Mouse (Mus musculus) neural tube, embryonic 14.5 days (tissue): ENCODE measurements around the gene Lrrc28. TPM values are rescaled to one million over a fixed set of nuclear protein-coding genes. Genes with fewer than 3 reads are reported as not detected.

ENCODE experiments used
- ATAC-seq: fragments of 200-750 bp; cut with Nextera tagmentation; 2 replicates; pipeline ENCODE4 v1.8.0; 2017; ENCODE audit warnings: low read depth, mild to moderate bottlenecking, moderate TSS enrichment, moderate library complexity
- H3K27ac ChIP-seq: fragments of 300-500 bp; sonication (generic); 2 replicates; pipeline ENCODE4 v1.5.1; 2014; ENCODE audit warnings: low read depth, mild to moderate bottlenecking, control low read depth, low read length, moderate library complexity, mixed read lengths
- H3K27me3 ChIP-seq: fragments of 300-500 bp; sonication (generic); 2 replicates; pipeline ENCODE4 v1.6.1; 2014; ENCODE audit warnings: low read length; ENCODE audit not compliant: control insufficient read depth, insufficient read depth
- H3K36me3 ChIP-seq: fragments of 300-500 bp; sonication (generic); 2 replicates; pipeline ENCODE4 v1.6.1; 2014; ENCODE audit warnings: low read length, mixed read lengths; ENCODE audit not compliant: control insufficient read depth, insufficient read depth
- H3K4me1 ChIP-seq: fragments of 300-500 bp; sonication (generic); 2 replicates; pipeline ENCODE4 v1.6.1; 2014; ENCODE audit warnings: low read length; ENCODE audit not compliant: control insufficient read depth, insufficient read depth
- H3K4me2 ChIP-seq: fragments of 300-500 bp; sonication (generic); 2 replicates; pipeline ENCODE4 v1.6.1; 2014; ENCODE audit warnings: mild to moderate bottlenecking, low read depth, low read length, control low read depth
- H3K4me3 ChIP-seq: fragments of 300-500 bp; sonication (generic); 2 replicates; pipeline ENCODE4 v1.5.1; 2014; ENCODE audit warnings: low read depth, low read length, control low read depth, mixed read lengths
- H3K9ac ChIP-seq: fragments of 300-500 bp; sonication (generic); replicated peaks from 2 replicates; pipeline ENCODE4 v1.6.1; 2014; ENCODE audit warnings: low read depth, mild to moderate bottlenecking, control low read depth, low read length, mixed read lengths
- H3K9me3 ChIP-seq: fragments of 300-500 bp; sonication (generic); 2 replicates; pipeline ENCODE4 v1.6.1; 2016; ENCODE audit warnings: low read length; ENCODE audit not compliant: control insufficient read depth
- WGBS: fragments of 180-500 bp; shearing (Covaris S2); extraction: QIAGEN DNeasy Blood & Tissue Kit; methylation state at CpG from one replicate; pipeline ENCODE4 v1.1.7; 2014; 5-methylcytosine and 5-hydroxymethylcytosine counted together
- polyA plus RNA-seq: library from polyadenylated mRNA; unstranded; fragments of >200 nt; fragmentation: Nextera tagmentation; extraction: Ambion mirVana; gene quantifications from 2 replicates; pipeline ENCODE4 v1.2.1, GENCODE M21; 2014

Gene Lrrc28
- polyA plus RNA-seq, 1 experiment from 2014 or later = 29.1 TPM

DNA sequence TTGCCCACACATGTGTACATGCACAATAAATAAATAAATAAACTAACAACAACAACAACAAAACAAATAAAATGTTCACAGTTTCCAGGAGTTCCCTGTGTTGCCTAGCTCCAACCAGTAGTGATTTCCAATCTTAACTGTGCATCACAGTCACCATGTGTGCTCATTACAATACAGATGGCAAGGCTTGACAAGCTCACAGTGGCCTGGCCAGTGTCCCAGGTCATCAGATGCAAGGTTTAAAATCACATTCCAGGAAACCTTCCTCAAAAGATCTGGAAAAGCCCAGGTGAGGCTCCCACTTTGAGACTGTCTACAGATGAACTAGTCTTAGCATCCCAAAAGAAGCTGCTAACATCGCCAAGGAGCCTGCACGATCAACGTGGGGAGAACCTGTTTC is 176.9 kb downstream of the Lrrc28 start:
- 80% methylated on average over 3 of the region's 3 CpGs for WGBS
- H3K27ac ChIP-seq = no peak overlapping the region

DNA sequence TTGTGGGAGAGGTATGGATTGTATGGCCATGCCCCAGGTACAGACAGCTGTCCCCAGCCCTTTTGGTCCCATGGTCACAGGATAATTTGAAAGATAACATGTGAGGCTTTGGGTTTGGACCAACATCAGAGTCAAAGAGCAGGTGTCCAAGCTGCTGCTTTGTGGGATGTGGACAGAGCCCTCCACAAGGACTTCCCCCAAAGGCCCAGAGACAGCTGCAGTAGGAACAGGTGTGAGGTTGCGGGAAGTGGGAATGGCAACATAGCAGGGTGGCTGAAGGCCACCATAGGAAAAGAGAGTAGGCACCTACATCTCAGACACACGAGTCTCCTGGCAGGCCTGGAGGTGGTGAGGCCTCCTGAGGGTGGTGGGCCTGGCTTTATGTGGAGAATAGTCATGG is 178.7 kb downstream of the Lrrc28 start:
- no peak overlapping the region for H3K9ac ChIP-seq
- H3K9me3 ChIP-seq = no peaks in the 10 kb centered on the region
- H3K4me2 ChIP-seq = no peak overlapping the region
- no peaks in the 10 kb centered on the region for H3K27me3 ChIP-seq
- peaks cover 9% of the 10 kb centered on the region; the same call in 1 of the 2 replicates for H3K4me1 ChIP-seq
- no peak overlapping the region for H3K27ac ChIP-seq
- ATAC-seq = no peak
- 100% methylated on average over 2 of the region's 2 CpGs for WGBS
- no peak overlapping the region for H3K4me3 ChIP-seq
- no peaks in the 10 kb centered on the region for H3K36me3 ChIP-seq

More for the DNA sequence above, 176.9 kb downstream of the Lrrc28 start:
- H3K4me2 ChIP-seq = no peak overlapping the region
- H3K9ac ChIP-seq = no peak overlapping the region
- ATAC-seq = no peak
- H3K36me3 ChIP-seq = no peaks in the 10 kb centered on the region
- peaks cover 9% of the 10 kb centered on the region; the same call in 1 of the 2 replicates for H3K4me1 ChIP-seq
- no peak overlapping the region for H3K4me3 ChIP-seq
- H3K9me3 ChIP-seq = no peaks in the 10 kb centered on the region
- no peaks in the 10 kb centered on the region for H3K27me3 ChIP-seq

DNA sequence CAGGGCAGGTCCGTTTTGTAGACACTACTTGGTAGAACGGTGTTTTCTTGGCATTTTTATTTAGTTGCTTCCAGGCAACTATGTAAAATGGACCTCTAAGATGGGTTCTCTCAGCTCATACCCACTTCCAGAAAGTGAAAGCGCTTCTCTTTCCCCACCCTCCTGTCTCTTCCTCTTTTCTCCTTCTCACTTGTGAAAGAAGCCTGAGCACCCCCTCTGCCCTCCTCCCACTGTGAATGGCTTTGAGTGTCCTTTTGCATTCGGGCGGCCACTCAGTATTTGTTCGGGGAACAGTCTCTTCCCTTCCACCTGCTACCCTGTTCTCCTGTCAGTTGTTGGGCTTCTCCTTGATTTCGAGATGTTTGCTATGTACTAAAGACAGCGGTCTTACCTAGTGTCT is 180.4 kb downstream of the Lrrc28 start:
- H3K4me2 ChIP-seq = no peak overlapping the region
- no peaks in the 10 kb centered on the region for H3K36me3 ChIP-seq
- H3K9ac ChIP-seq = no peak overlapping the region
- no peaks in the 10 kb centered on the region for H3K9me3 ChIP-seq
- H3K27ac ChIP-seq = no peak overlapping the region
- no peak for ATAC-seq
- 86% methylated on average over 8 of the region's 8 CpGs for WGBS
- H3K4me1 ChIP-seq = peaks cover 9% of the 10 kb centered on the region; the same call in 1 of the 2 replicates
- no peaks in the 10 kb centered on the region for H3K27me3 ChIP-seq
- H3K4me3 ChIP-seq = no peak overlapping the region

DNA sequence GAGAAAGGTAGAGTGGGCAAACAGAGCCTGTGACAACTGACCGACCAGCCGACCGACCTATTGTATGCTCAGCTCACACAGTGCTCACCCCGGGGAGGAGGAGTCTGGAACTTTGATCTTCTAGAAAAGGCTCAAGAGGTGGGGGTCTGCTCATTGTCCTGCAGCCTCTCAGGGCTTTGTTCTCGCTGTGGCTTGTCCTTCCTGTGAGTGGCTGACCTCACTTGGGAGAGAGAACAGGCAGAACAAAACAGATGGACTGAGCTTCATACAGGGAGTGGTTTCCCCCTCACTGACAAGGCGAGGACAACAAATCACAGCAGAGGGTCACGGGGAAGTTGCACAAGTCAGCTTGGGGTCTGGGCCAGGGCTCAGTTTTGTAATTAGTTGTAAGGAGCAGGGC is 181.5 kb downstream of the Lrrc28 start:
- ATAC-seq = no peak
- H3K27ac ChIP-seq = 0 out of 2 replicates have a peak overlapping the region, but pooled peaks have one; percentile 22

More for the DNA sequence above, 181.5 kb downstream of the Lrrc28 start:
- H3K4me3 ChIP-seq = no peak overlapping the region
- no peaks in the 10 kb centered on the region for H3K27me3 ChIP-seq
- peaks cover 9% of the 10 kb centered on the region; the same call in 1 of the 2 replicates for H3K4me1 ChIP-seq
- no peak overlapping the region for H3K4me2 ChIP-seq
- no peak overlapping the region for H3K9ac ChIP-seq
- H3K9me3 ChIP-seq = no peaks in the 10 kb centered on the region
- WGBS = 5% methylated on average over 7 of the region's 7 CpGs
- no peaks in the 10 kb centered on the region for H3K36me3 ChIP-seq

Other genes with a start within 250 kb of the Lrrc28 start
- gene Ttc23, start 2.1 kb upstream of the Lrrc28 start, polyA plus RNA-seq = 5.4 and 10.9 TPM in 2 replicates
- gene Synm, start 114.5 kb upstream of the Lrrc28 start, polyA plus RNA-seq = 4.0 and 9.9 TPM in 2 replicates